Mouse (Mus musculus) forebrain, postnatal 0 days (tissue): ENCODE measurements around the gene Sp1. TPM values are rescaled to one million over a fixed set of nuclear protein-coding genes. Genes with fewer than 3 reads are reported as not detected.

ENCODE experiments used
- ATAC-seq: fragments of 200-750 bp; cut with Nextera tagmentation; 2 replicates; pipeline ENCODE4 v1.8.0; 2017; ENCODE audit warnings: mild to moderate bottlenecking, moderate library complexity
- DNase-seq: peaks from one replicate; pipeline ENCODE4 v3.0.0-alpha.2; 2015
- H3K27ac ChIP-seq: fragments of 300-500 bp; sonication (generic); 2 replicates; pipeline ENCODE4 v1.5.1; 2014; ENCODE audit warnings: low read depth, mild to moderate bottlenecking, antibody characterized with exemption, low read length, moderate library complexity, mixed read lengths
- H3K27me3 ChIP-seq: fragments of 300-500 bp; sonication (generic); 2 replicates; pipeline ENCODE4 v1.6.1; 2014; ENCODE audit warnings: mild to moderate bottlenecking, low read length, mixed read lengths; ENCODE audit not compliant: insufficient read depth
- H3K36me3 ChIP-seq: fragments of 300-500 bp; sonication (generic); 2 replicates; pipeline ENCODE4 v1.6.1; 2014; ENCODE audit warnings: mild to moderate bottlenecking, moderate library complexity; ENCODE audit not compliant: insufficient read depth
- H3K4me1 ChIP-seq: fragments of 300-500 bp; sonication (generic); 2 replicates; pipeline ENCODE4 v1.6.1; 2014; ENCODE audit warnings: antibody characterized with exemption; ENCODE audit not compliant: insufficient read depth
- H3K4me2 ChIP-seq: fragments of 300-500 bp; sonication (generic); 2 replicates; pipeline ENCODE4 v1.6.1; 2014; ENCODE audit warnings: low read depth, mild to moderate bottlenecking, moderate library complexity
- H3K4me3 ChIP-seq: fragments of 300-500 bp; sonication (generic); 2 replicates; pipeline ENCODE4 v1.5.1; 2014; ENCODE audit warnings: low read depth, low read length, mixed read lengths
- H3K9ac ChIP-seq: fragments of 300-500 bp; sonication (generic); 2 replicates; pipeline ENCODE4 v1.6.1; 2014; ENCODE audit warnings: mild to moderate bottlenecking
- H3K9me3 ChIP-seq: fragments of 300-500 bp; sonication (generic); 2 replicates; pipeline ENCODE4 v1.6.1; 2016; ENCODE audit warnings: low read length
- CTCF ChIP-seq: sonication (generic); IDR thresholded peaks from 2 replicates; pipeline ENCODE4 v1.5.1; 2016; ENCODE audit warnings: antibody characterized with exemption, control low read depth, low read depth
- WGBS: fragments of 180-500 bp; shearing (Covaris S2); extraction: QIAGEN DNeasy Blood & Tissue Kit; methylation state at CpG from one replicate; pipeline ENCODE4 v1.1.7; 2014; 5-methylcytosine and 5-hydroxymethylcytosine counted together
- polyA plus RNA-seq: library from polyadenylated mRNA; unstranded; fragments of >200 nt; fragmentation: Nextera tagmentation; extraction: Ambion mirVana; gene quantifications from 2 replicates; pipeline ENCODE4 v1.2.1, GENCODE M21; 2015
- total RNA-seq: library from RNA; depleted of rRNA; stranded (reverse); fragments of >200 nt; gene quantifications from 2 replicates; pipeline ENCODE4 v1.2.3, GENCODE M21; 2014

Sp1 gene
- total and polyA plus RNA-seq, 2 experiments from 2014 or later: 2.6 to 22.5 TPM

DNA sequence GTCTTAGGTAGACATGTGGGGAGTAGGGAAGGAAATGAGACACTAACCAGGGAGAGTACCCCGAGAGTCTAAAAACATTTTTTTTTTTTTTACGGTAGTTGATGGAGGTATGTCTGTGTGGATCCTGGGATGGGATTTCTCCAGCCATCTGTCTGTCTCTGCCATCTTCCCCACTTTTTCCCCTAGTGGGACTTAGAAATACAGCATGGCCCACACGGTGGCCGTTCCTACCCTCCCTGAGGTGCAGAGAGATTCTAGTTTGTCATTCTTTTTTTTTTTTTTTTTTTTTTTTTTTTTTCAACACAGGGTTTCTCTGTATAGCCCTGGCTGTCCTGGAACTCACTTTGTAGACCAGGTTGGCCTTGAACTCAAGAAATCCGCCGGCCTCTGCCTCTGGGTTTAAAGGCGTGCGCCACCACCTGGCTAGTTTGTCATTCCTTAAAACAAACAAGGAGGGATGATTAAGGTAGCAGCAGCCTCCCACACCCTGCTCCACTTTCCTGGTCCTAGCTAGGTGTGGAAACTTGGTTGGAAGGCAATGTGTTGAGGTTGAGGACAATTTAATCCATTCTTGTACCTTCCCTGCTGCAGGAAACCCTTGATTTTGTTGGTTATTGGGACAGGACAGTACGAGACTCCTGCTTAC is 55.6 kb downstream of the Sp1 start:
- H3K9ac ChIP-seq: no peak overlapping the region
- no peak for DNase-seq
- H3K4me2 ChIP-seq: no peak overlapping the region
- no peak overlapping the region for H3K4me3 ChIP-seq
- H3K27ac ChIP-seq: no peak overlapping the region
- no peaks in the 10 kb centered on the region for H3K36me3 ChIP-seq
- no peak for TF ChIP-seq CTCF
- H3K27me3 ChIP-seq: no peaks in the 10 kb centered on the region
- WGBS: 81% methylated on average over 9 of the region's 9 CpGs
- peaks cover 6% of the 10 kb centered on the region; the same call in 1 of the 2 replicates for H3K4me1 ChIP-seq
- ATAC-seq: no peak
- no peaks in the 10 kb centered on the region for H3K9me3 ChIP-seq

DNA sequence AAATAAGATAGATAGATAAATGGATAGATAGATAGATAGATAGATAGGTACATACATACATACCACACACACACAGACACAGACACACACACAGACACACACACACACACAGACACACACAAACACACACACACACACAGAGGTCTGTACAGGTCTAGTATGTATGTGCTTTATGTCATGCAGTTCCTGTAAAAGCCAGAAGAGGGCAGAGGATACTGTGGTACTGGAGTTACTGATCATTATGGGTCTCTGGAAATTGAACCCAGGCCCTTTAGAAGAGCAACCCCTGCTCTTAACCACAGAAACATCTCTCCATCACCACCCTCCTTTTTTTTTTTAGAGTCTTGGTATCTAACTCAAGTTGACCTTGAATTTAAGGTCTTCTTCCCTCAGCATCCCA is 57.7 kb downstream of the Sp1 start:
- Histone ChIP-seq H3K9me3 (no peaks in the 10 kb centered on the region), H3K4me1 (peaks cover 6% of the 10 kb centered on the region; the same call in 1 of the 2 replicates), H3K4me3 (no peak overlapping the region), H3K36me3 (no peaks in the 10 kb centered on the region), H3K27ac (no peak overlapping the region), H3K9ac (no peak overlapping the region), H3K27me3 (no peaks in the 10 kb centered on the region), H3K4me2 (no peak overlapping the region)
- DNase-seq: no peak
- peak; percentile 50 for TF ChIP-seq CTCF
- ATAC-seq: no peak

DNA sequence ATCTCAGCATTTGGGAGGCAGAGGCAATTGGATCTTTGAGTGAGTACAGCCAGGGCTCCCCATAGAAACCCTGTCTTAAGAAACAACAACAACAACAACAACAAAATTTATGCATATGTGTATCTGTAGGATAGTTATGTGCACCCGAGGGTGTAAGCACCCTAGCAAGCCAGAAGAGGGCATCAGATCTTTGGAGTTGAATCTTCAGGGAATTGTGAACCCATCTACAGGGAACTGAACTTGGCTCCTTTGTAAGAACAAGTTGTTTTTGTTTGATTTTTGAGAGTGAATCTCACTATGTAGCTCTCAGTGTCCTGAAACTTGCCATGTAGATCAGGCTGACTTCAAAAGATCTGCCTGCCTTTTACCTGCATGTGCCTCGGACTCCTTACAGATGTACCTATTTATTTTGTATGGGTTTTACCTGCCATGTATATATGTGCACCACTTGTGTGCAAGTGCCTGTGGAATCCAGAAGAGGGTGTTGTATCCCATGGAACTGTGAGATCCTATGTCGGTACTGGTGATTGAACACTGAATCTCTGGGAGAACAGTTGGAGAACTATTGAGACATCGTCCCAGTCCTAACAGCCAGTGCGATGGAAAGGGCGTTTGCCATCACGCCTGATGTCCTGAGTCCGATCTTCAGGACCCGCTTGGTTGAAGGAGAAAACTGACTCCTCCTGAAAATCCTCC is 62.9 kb downstream of the Sp1 start:
- no peak for TF ChIP-seq CTCF
- no peak for DNase-seq
- no peak overlapping the region for H3K4me3 ChIP-seq
- no peaks in the 10 kb centered on the region; the same call in 1 of the 2 replicates for H3K36me3 ChIP-seq
- ATAC-seq: no peak
- peaks cover 6% of the 10 kb centered on the region; the same call in 1 of the 2 replicates for H3K4me1 ChIP-seq
- no peak overlapping the region for H3K4me2 ChIP-seq
- H3K27ac ChIP-seq: no peak overlapping the region
- no peak overlapping the region for H3K9ac ChIP-seq
- no peaks in the 10 kb centered on the region for H3K27me3 ChIP-seq
- WGBS: 98% methylated on average over 9 of the region's 9 CpGs
- H3K9me3 ChIP-seq: no peaks in the 10 kb centered on the region

DNA sequence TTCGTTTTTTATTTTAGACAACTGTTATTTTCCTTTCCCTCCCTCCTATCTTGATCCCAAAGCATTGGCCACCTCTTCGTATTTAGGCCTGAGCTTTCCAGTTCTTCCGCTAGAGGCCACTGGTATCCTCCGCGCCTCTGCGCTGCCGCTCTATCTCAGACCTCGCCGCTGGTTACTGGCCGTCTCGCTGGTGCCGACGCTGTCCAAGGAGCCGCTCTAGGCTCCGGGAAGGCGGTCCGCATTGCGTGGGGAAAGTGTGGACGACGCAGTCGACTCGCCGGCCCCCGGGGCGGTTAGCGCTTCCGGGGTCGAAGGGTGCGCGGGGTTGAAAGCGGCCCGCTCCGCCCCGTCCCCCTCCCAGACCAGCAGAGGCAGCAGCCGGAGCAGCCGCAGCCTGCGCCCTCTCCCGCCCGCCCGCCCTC is 64.3 kb downstream of the Sp1 start, which contains the start of gene Pcbp2:
Gene Pcbp2 (plus strand): TSS at position 357 of the 422 bp plus-strand sequence.
- peak within 1 kb of the TSS; percentile 88 for H3K4me3 ChIP-seq
- peak within 1 kb of the TSS; percentile 81 for H3K9ac ChIP-seq
- H3K27ac ChIP-seq: peak within 1 kb of the TSS; percentile 97
- ATAC-seq: peak; percentile 98
- peaks cover 8% of the 10 kb centered on the region for H3K36me3 ChIP-seq
- H3K4me1 ChIP-seq: peaks cover 6% of the 10 kb centered on the region; the same call in 1 of the 2 replicates
- TF ChIP-seq CTCF: peak; percentile 88
- peak within 1 kb of the TSS; percentile 63 for H3K4me2 ChIP-seq
- 3% methylated on average over 37 of the region's 40 CpGs for WGBS
- no peaks in the 10 kb centered on the region for H3K27me3 ChIP-seq
- H3K9me3 ChIP-seq: no peaks in the 10 kb centered on the region
- peak; percentile 99 for DNase-seq

DNA sequence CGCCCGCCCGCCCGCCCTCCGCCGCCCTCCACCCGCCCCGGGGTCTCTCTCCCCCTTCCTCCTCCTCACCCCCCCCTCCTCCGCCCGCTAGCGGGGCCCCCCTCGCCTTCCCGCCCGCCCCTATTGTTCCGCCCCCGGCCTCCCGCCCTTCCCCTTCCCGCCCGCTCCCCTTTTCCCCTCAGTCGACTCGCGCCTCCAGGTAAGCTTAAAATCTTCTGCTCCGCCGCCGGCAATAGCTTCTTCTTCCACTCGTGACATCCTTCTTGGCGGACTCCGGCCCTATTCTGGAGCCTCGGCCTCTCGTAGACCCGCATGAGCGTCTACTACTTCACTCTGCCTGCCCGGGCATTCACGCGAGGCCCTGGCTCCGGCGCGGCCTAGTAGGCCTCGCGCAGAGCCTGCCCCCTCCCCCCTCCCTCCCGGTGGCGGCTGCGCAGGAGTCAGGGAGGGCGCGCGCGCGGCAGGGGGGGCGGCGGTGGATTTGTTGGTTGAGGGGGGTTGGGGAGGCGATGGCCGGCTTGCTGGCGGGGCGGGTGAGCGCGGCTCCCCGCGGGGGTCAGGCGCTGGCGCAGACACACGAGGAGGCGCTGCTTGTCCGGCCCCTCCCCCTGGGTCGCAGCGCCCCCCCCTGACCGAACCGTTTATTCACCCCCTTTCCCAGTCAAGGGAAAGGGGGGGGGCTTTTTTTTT is 64.8 kb downstream of the Sp1 start:
- peak overlapping the region; percentile 63 for H3K4me2 ChIP-seq
- H3K36me3 ChIP-seq: peaks cover 14% of the 10 kb centered on the region
- H3K4me1 ChIP-seq: peaks cover 6% of the 10 kb centered on the region; the same call in 1 of the 2 replicates
- TF ChIP-seq CTCF: 0 out of 2 replicates have a peak, but pooled peaks have one; percentile 16
- H3K27me3 ChIP-seq: no peaks in the 10 kb centered on the region
- DNase-seq: peak; percentile 91
- peak overlapping the region; percentile 81 for H3K9ac ChIP-seq
- peak; percentile 69 for ATAC-seq
- H3K27ac ChIP-seq: peak overlapping the region; percentile 97
- under 1% methylated on average over 40 of the region's 67 CpGs for WGBS
- peak overlapping the region; percentile 88 for H3K4me3 ChIP-seq
- H3K9me3 ChIP-seq: no peaks in the 10 kb centered on the region

DNA sequence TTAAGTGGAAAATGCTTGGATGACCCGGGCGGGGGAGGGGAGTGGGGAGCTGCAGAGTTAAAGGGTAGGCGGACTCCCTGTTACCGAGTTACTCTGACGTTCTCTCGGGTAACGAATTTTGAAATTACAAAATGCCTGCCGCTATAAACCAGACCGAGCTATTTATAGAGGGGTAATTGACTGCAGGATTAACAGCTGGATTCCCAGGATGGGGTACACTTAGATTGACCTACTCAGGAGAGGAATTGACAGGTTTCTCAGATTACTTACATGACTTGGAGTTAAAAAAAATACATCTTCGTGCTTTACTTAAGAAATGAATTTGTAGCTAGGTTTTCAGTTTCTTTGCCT is 65.3 kb downstream of the Sp1 start:
- Histone ChIP-seq H3K27me3 (no peaks in the 10 kb centered on the region), H3K4me1 (peaks cover 6% of the 10 kb centered on the region; the same call in 1 of the 2 replicates), H3K9ac (peak overlapping the region; percentile 81), H3K4me2 (peak overlapping the region; percentile 63), H3K9me3 (no peaks in the 10 kb centered on the region), H3K36me3 (peaks cover 19% of the 10 kb centered on the region), H3K4me3 (peak overlapping the region; percentile 88), H3K27ac (peak overlapping the region; percentile 97)
- no peak for TF ChIP-seq CTCF
- ATAC-seq: no peak
- under 1% methylated on average over 10 of the region's 10 CpGs for WGBS
- no peak for DNase-seq
